Mouse (Mus musculus): ENCODE data around the gene Ubtd1. TPM values are rescaled to one million over a fixed set of nuclear protein-coding genes. Genes with fewer than 3 reads are reported as not detected.

Gene Ubtd1
- total and polyA plus RNA-seq, 3 experiments, result 9.1 to 15.5 TPM; not detected in 1

DNA sequence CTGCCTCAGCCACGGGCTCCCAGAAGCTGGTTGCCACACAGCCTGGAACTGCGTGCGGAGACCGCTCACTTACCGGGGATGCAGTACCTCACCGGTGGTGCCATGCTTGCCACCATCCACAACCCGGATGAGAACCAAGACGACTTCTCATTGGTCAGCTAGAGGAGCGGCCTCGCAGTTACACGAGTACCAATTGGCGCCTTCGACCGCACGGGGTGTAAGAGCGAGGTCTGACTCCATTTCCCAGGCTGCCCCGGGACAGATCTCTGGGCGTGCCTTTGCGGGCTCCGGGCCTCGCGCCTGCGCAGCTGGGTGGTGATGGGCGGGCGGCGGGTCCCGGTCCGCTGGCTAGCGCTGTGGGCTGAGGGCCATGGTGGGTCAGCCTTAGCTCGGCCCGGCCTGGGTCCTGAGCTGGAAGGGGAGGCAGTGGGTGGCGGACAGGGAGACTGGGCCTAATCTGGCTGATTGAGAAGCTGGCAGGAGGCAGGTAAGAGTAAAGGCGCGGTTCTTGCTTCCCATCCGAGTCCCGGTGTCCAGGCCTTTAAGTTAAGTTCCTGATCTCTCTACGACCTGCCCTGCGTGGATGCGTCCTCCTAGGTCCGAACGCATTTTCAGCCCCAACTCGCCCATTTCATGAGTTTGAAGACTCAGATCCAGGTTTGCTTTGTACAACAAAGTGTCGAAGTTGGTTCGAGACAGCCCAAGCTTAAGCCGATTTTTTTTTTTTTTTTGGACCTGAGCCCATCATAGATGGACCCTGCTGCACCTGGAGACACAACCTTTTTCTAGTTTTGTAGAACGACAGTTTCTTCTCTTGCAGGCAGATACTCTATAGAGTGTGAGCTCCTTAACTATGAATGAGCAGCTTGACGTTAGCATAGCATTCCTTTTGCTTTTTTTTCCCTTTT, 48.1 kb upstream of the Ubtd1 start, which contains the start of the genes Exosc1 and Zdhhc16 (continued):
- TF ChIP-seq UBTF (IDR thresholded peaks at IDR 0.05; ENCODE audit: borderline replicate concordance, insufficient read depth, low read depth, low read length) (no peak), POLR2AphosphoS5 (IDR thresholded peaks at IDR 0.05; ENCODE audit: borderline replicate concordance, low read depth, low read length) (no peak), ETS1 (IDR thresholded peaks at IDR 0.05; ENCODE audit: low read depth, low read length) (0 out of 2 replicates have a peak, but pooled peaks have one; percentile 26)

DNA sequence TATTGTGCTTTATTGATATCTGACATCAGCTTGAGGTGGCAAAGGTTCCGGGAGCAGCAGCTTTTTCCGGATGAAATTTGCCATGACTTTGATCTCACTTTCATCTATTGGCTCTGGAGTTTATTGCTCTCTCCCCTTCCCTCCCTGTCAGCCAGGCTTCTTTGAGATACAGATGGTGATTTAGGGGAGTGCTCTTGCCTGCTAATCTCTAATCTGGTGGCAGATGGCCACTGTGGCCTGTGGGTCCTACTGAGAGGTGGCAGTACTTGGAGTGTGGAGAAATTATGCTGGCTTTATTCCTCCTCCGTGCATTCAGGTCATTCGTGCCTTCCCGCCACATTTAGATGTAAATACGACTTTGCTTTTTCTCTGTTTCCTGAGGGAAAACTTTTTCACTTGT, 47.4 kb upstream of the Ubtd1 start:
- Histone ChIP-seq H3K4me1 (ENCODE audit: control insufficient read depth in 1 of 2, insufficient read depth in 2 of 2, low read length in 2 of 2) (peaks cover 4 to 15% of the 10 kb centered on the region in 2 experiments), H3K4me3 (ENCODE audit: control insufficient read depth in 1 of 2, insufficient read depth in 1 of 2, low read depth in 2 of 2, low read length in 2 of 2) (peak overlapping the region; percentile 75 to 81), H3K79me2 (ENCODE audit: control insufficient read depth, insufficient read depth, low read length, poor library complexity) (peaks cover 46% of the 10 kb centered on the region), H3K9ac (ENCODE audit: control insufficient read depth, low read depth, low read length, poor library complexity, severe bottlenecking) (peak overlapping the region; percentile 78), H3K27ac (ENCODE audit: control insufficient read depth, low read depth, low read length) (no peak overlapping the region), H3K27me3 (ENCODE audit: control insufficient read depth in 1 of 2, insufficient read depth in 2 of 2, low read length in 2 of 2) (no peaks in the 10 kb centered on the region), H3K36me3 (ENCODE audit: control insufficient read depth in 1 of 2, insufficient read depth in 2 of 2, low read length in 2 of 2) (peaks cover 3 to 23% of the 10 kb centered on the region in 2 experiments), H3K9me3 (replicated peaks; ENCODE audit: insufficient read depth, low read length) (no peaks in the 10 kb centered on the region)
- TF ChIP-seq TAL1 (IDR thresholded peaks at IDR 0.05; ENCODE audit: low read length) (peak; percentile 42), GATA1 (IDR thresholded peaks at IDR 0.05; ENCODE audit: low read depth, low read length) (peak; percentile 43; the same call in 1 of the 2 replicates), MXI1 (IDR thresholded peaks at IDR 0.05; ENCODE audit: low read depth, low read length) (no peak), MYB (IDR thresholded peaks at IDR 0.05; ENCODE audit: low read depth, low read length) (no peak), NRF1 (IDR thresholded peaks at IDR 0.05; ENCODE audit: insufficient read depth, low read depth, low read length, poor library complexity, severe bottlenecking) (no peak), MAZ (IDR thresholded peaks at IDR 0.05; ENCODE audit: low read depth, low read length) (no peak), ZMIZ1 (IDR thresholded peaks at IDR 0.05; ENCODE audit: low read depth, low read length) (peak; percentile 21; the same call in 1 of the 2 replicates)
- DNase-seq (ENCODE audit: low read depth, low spot score), result peak; percentile 59

DNA sequence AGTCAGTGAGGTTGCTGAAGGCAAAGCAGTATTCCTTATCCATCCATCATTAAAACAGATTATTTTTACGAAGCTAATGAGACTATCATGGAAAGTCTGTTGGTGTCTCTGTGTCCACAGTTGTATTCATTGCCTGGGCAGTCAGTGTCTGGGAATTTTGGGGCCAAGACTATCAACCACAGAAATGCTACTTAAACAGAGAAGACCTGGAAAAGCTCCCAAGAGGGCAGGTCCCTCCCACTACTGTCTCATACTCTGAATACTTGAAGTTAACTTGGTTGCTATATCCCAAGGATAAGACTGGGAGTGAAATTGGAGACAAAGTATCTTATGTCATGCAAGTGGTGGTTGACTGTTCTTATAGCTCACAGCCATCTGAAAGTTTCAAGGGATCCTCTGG, 45.6 kb upstream of the Ubtd1 start:
- H3K4me3 ChIP-seq (ENCODE audit: control insufficient read depth in 1 of 2, insufficient read depth in 1 of 2, low read depth in 2 of 2, low read length in 2 of 2), result no peak overlapping the region
- DNase-seq (ENCODE audit: low read depth, low spot score), result no peak
- H3K27me3 ChIP-seq (ENCODE audit: control insufficient read depth in 1 of 2, insufficient read depth in 2 of 2, low read length in 2 of 2), result no peaks in the 10 kb centered on the region
- H3K79me2 ChIP-seq (ENCODE audit: control insufficient read depth, insufficient read depth, low read length, poor library complexity), result peaks cover 39% of the 10 kb centered on the region
- no peak overlapping the region for H3K27ac ChIP-seq (ENCODE audit: control insufficient read depth, low read depth, low read length)
- no peak overlapping the region for H3K9ac ChIP-seq (ENCODE audit: control insufficient read depth, low read depth, low read length, poor library complexity, severe bottlenecking)
- peaks cover 4 to 15% of the 10 kb centered on the region in 2 experiments for H3K4me1 ChIP-seq (ENCODE audit: control insufficient read depth in 1 of 2, insufficient read depth in 2 of 2, low read length in 2 of 2)
- peaks cover 11 to 23% of the 10 kb centered on the region in 2 experiments for H3K36me3 ChIP-seq (ENCODE audit: control insufficient read depth in 1 of 2, insufficient read depth in 2 of 2, low read length in 2 of 2)
- no peaks in the 10 kb centered on the region for H3K9me3 ChIP-seq (replicated peaks; ENCODE audit: insufficient read depth, low read length)
- no peak for TF ChIP-seq UBTF (IDR thresholded peaks at IDR 0.05; ENCODE audit: borderline replicate concordance, insufficient read depth, low read depth, low read length)
- no peak for TF ChIP-seq TCF12 (IDR thresholded peaks at IDR 0.05; ENCODE audit: low read depth, low read length)
- no peak for TF ChIP-seq MAX (IDR thresholded peaks at IDR 0.05; ENCODE audit: low read length)
- TF ChIP-seq TAL1 (IDR thresholded peaks at IDR 0.05; ENCODE audit: low read length), result no peak
- no peak for TF ChIP-seq KAT2A (conservative IDR thresholded peaks at IDR 0.05; ENCODE audit: low read depth, low read length)
- TF ChIP-seq MXI1 (IDR thresholded peaks at IDR 0.05; ENCODE audit: low read depth, low read length), result no peak
- no peak for TF ChIP-seq EP300 (IDR thresholded peaks at IDR 0.05; ENCODE audit: low read depth in 1 of 2, low read length in 2 of 2)
- TF ChIP-seq CHD1 (IDR thresholded peaks at IDR 0.05; ENCODE audit: low read depth, low read length), result no peak
- no peak for TF ChIP-seq POLR2AphosphoS2 (IDR thresholded peaks at IDR 0.05; ENCODE audit: low read length)
- no peak for TF ChIP-seq HCFC1 (IDR thresholded peaks at IDR 0.05; ENCODE audit: low read depth, low read length)
- TF ChIP-seq CTCF (IDR thresholded peaks at IDR 0.05 in 2 of 3, conservative IDR thresholded peaks at IDR 0.05 in 1 of 3; ENCODE audit: control insufficient read depth in 1 of 3, insufficient read depth in 1 of 3, low read depth in 2 of 3, low read length in 3 of 3, poor library complexity in 1 of 3, severe bottlenecking in 1 of 3), result no peak
